Mouse (Mus musculus): ENCODE measurements at regions not wholly inside any gene's neighbourhood (a gene's known extent, or its start where the extent isn't known, plus 50 kb on each side); places are given as distances from the start of the nearest gene placed in this dataset.

- Histone ChIP-seq H3K9me3 (no peaks in the 10 kb centered on the region), H3K4me3 (no peak overlapping the region)
- WGBS = 79% methylated on average over 5 of the region's 5 CpGs
These were observed 139.8 kb upstream of the Egln3 start for GRCm38 (mm10) chr12:54343493-54343892.

GRCm38 (mm10) chr12:54335509-54335908 is 131.8 kb upstream of the Egln3 start:
- H3K4me1 ChIP-seq = no peaks in the 10 kb centered on the region
- H3K36me3 ChIP-seq = no peaks in the 10 kb centered on the region
- H3K27ac ChIP-seq = no peak overlapping the region
- 20% methylated on average over 2 of the region's 2 CpGs for WGBS
- H3K4me2 ChIP-seq = no peak overlapping the region
- H3K9me3 ChIP-seq = no peaks in the 10 kb centered on the region
- H3K27me3 ChIP-seq = no peaks in the 10 kb centered on the region
- no peak overlapping the region for H3K9ac ChIP-seq
- H3K4me3 ChIP-seq = no peak overlapping the region
- no peak for ATAC-seq (ENCODE audit: insufficient number of reproducible peaks, insufficient read depth, low FRiP score, low TSS enrichment, low read depth)

More at GRCm38 (mm10) chr12:54343493-54343892, 139.8 kb upstream of the Egln3 start:
- Histone ChIP-seq H3K27me3 (no peaks in the 10 kb centered on the region), H3K9ac (no peak overlapping the region), H3K36me3 (no peaks in the 10 kb centered on the region), H3K4me1 (no peaks in the 10 kb centered on the region), H3K27ac (no peak overlapping the region), H3K4me2 (no peak overlapping the region)
- ATAC-seq (ENCODE audit: insufficient number of reproducible peaks, insufficient read depth, low FRiP score, low TSS enrichment, low read depth) = no peak

GRCm38 (mm10) chr12:54334491-54335132 is 131.0 kb upstream of the Egln3 start:
- Histone ChIP-seq H3K27me3 (no peaks in the 10 kb centered on the region), H3K4me3 (no peak overlapping the region), H3K9me3 (no peaks in the 10 kb centered on the region), H3K36me3 (no peaks in the 10 kb centered on the region), H3K27ac (no peak overlapping the region), H3K9ac (no peak overlapping the region), H3K4me1 (no peaks in the 10 kb centered on the region), H3K4me2 (no peak overlapping the region)
- WGBS = 74% methylated on average over 9 of the region's 9 CpGs
- no peak for ATAC-seq (ENCODE audit: insufficient number of reproducible peaks, insufficient read depth, low FRiP score, low TSS enrichment, low read depth)

- ATAC-seq (ENCODE audit: insufficient number of reproducible peaks, insufficient read depth, low FRiP score, low TSS enrichment, low read depth) = no peak
- WGBS = 65% methylated on average over 14 of the region's 14 CpGs
These were observed 130.1 kb upstream of the Egln3 start for GRCm38 (mm10) chr12:54333632-54334321.

GRCm38 (mm10) chr12:54327483-54327882 is 123.8 kb upstream of the Egln3 start:
- no peak for ATAC-seq (ENCODE audit: insufficient number of reproducible peaks, insufficient read depth, low FRiP score, low TSS enrichment, low read depth)
- WGBS = 74% methylated on average over 1 of the region's 1 CpGs
- H3K4me1 ChIP-seq = no peaks in the 10 kb centered on the region

More at GRCm38 (mm10) chr12:54333632-54334321, 130.1 kb upstream of the Egln3 start:
- H3K9ac ChIP-seq = no peak overlapping the region
- no peaks in the 10 kb centered on the region for H3K27me3 ChIP-seq
- H3K9me3 ChIP-seq = no peaks in the 10 kb centered on the region
- no peaks in the 10 kb centered on the region for H3K36me3 ChIP-seq
- no peak overlapping the region for H3K4me3 ChIP-seq
- H3K27ac ChIP-seq = no peak overlapping the region
- no peaks in the 10 kb centered on the region for H3K4me1 ChIP-seq
- no peak overlapping the region for H3K4me2 ChIP-seq

GRCm38 (mm10) chr12:54326571-54326970 is 122.9 kb upstream of the Egln3 start:
- no peak for ATAC-seq (ENCODE audit: insufficient number of reproducible peaks, insufficient read depth, low FRiP score, low TSS enrichment, low read depth)
- no peaks in the 10 kb centered on the region for H3K36me3 ChIP-seq
- H3K4me1 ChIP-seq = no peaks in the 10 kb centered on the region
- no peak overlapping the region for H3K4me3 ChIP-seq
- no peaks in the 10 kb centered on the region for H3K9me3 ChIP-seq
- no peaks in the 10 kb centered on the region; the same call in 1 of the 2 replicates for H3K27me3 ChIP-seq
- no peak overlapping the region for H3K4me2 ChIP-seq
- no peak overlapping the region for H3K27ac ChIP-seq
- WGBS = 78% methylated on average over 7 of the region's 7 CpGs
- no peak overlapping the region for H3K9ac ChIP-seq

More at GRCm38 (mm10) chr12:54327483-54327882, 123.8 kb upstream of the Egln3 start:
- no peaks in the 10 kb centered on the region for H3K36me3 ChIP-seq
- H3K4me2 ChIP-seq = no peak overlapping the region
- no peak overlapping the region for H3K4me3 ChIP-seq
- H3K27me3 ChIP-seq = no peaks in the 10 kb centered on the region; the same call in 1 of the 2 replicates
- no peak overlapping the region for H3K9ac ChIP-seq
- no peak overlapping the region for H3K27ac ChIP-seq
- no peaks in the 10 kb centered on the region for H3K9me3 ChIP-seq

GRCm38 (mm10) chr12:54320533-54320932 is 116.9 kb upstream of the Egln3 start:
- no peaks in the 10 kb centered on the region for H3K36me3 ChIP-seq
- no peaks in the 10 kb centered on the region for H3K9me3 ChIP-seq
- ATAC-seq (ENCODE audit: insufficient number of reproducible peaks, insufficient read depth, low FRiP score, low TSS enrichment, low read depth) = no peak
- H3K27me3 ChIP-seq = no peaks in the 10 kb centered on the region
- no peak overlapping the region for H3K27ac ChIP-seq
- peaks cover 9% of the 10 kb centered on the region for H3K4me1 ChIP-seq
- 91% methylated on average over 5 of the region's 5 CpGs for WGBS
- no peak overlapping the region for H3K4me3 ChIP-seq
- no peak overlapping the region for H3K4me2 ChIP-seq
- no peak overlapping the region for H3K9ac ChIP-seq

GRCm38 (mm10) chr12:54316980-54317471 is 113.4 kb upstream of the Egln3 start:
- Histone ChIP-seq H3K4me2 (peak overlapping the region; percentile 69), H3K4me3 (peak overlapping the region; percentile 33), H3K9ac (peak overlapping the region; percentile 54), H3K36me3 (no peaks in the 10 kb centered on the region), H3K9me3 (no peaks in the 10 kb centered on the region), H3K27ac (0 out of 2 replicates have a peak overlapping the region, but pooled peaks have one; percentile 34), H3K27me3 (peaks cover 15% of the 10 kb centered on the region; the same call in 1 of the 2 replicates), H3K4me1 (peaks cover 20% of the 10 kb centered on the region)
- WGBS = under 1% methylated on average over 16 of the region's 16 CpGs
- ATAC-seq (ENCODE audit: insufficient number of reproducible peaks, insufficient read depth, low FRiP score, low TSS enrichment, low read depth) = peak; percentile 87

- no peak for ATAC-seq (ENCODE audit: insufficient number of reproducible peaks, insufficient read depth, low FRiP score, low TSS enrichment, low read depth)
These were observed 112.5 kb upstream of the Egln3 start for GRCm38 (mm10) chr12:54316066-54316567.

GRCm38 (mm10) chr12:54314153-54314552 is 110.5 kb upstream of the Egln3 start:
- Histone ChIP-seq H3K4me2 (no peak overlapping the region), H3K9ac (no peak overlapping the region)
- 66% methylated on average over 2 of the region's 2 CpGs for WGBS

More at GRCm38 (mm10) chr12:54316066-54316567, 112.5 kb upstream of the Egln3 start:
- no peaks in the 10 kb centered on the region for H3K36me3 ChIP-seq
- no peak overlapping the region for H3K4me3 ChIP-seq
- WGBS = 40% methylated on average over 15 of the region's 15 CpGs
- H3K4me1 ChIP-seq = peaks cover 20% of the 10 kb centered on the region
- no peaks in the 10 kb centered on the region for H3K9me3 ChIP-seq
- H3K27me3 ChIP-seq = peaks cover 15% of the 10 kb centered on the region; the same call in 1 of the 2 replicates
- peak overlapping the region; percentile 69; the same call in 1 of the 2 replicates for H3K4me2 ChIP-seq
- H3K9ac ChIP-seq = no peak overlapping the region
- no peak overlapping the region for H3K27ac ChIP-seq

GRCm38 (mm10) chr12:54313211-54313845 is 109.7 kb upstream of the Egln3 start:
- peak overlapping the region; percentile 40 for H3K4me3 ChIP-seq
- WGBS = 0% methylated on average over 20 of the region's 20 CpGs
- ATAC-seq (ENCODE audit: insufficient number of reproducible peaks, insufficient read depth, low FRiP score, low TSS enrichment, low read depth) = peak; percentile 20; the same call in 1 of the 2 replicates
- no peak overlapping the region for H3K27ac ChIP-seq
- peak overlapping the region; percentile 82 for H3K4me2 ChIP-seq
- H3K27me3 ChIP-seq = peaks cover 15% of the 10 kb centered on the region; the same call in 1 of the 2 replicates
- no peaks in the 10 kb centered on the region for H3K9me3 ChIP-seq
- no peaks in the 10 kb centered on the region for H3K36me3 ChIP-seq
- peak overlapping the region; percentile 61 for H3K9ac ChIP-seq
- peaks cover 20% of the 10 kb centered on the region for H3K4me1 ChIP-seq

More at GRCm38 (mm10) chr12:54314153-54314552, 110.5 kb upstream of the Egln3 start:
- H3K9me3 ChIP-seq = no peaks in the 10 kb centered on the region
- ATAC-seq (ENCODE audit: insufficient number of reproducible peaks, insufficient read depth, low FRiP score, low TSS enrichment, low read depth) = no peak
- peaks cover 15% of the 10 kb centered on the region; the same call in 1 of the 2 replicates for H3K27me3 ChIP-seq
- H3K4me1 ChIP-seq = peaks cover 20% of the 10 kb centered on the region
- no peaks in the 10 kb centered on the region for H3K36me3 ChIP-seq
- H3K4me3 ChIP-seq = no peak overlapping the region
- no peak overlapping the region for H3K27ac ChIP-seq
